Mouse (Mus musculus) forebrain, embryonic 14.5 days (tissue): ENCODE data around the gene Wdr47. TPM values are rescaled to one million over a fixed set of nuclear protein-coding genes. Genes with fewer than 3 reads are reported as not detected.
A peak's percentile ranks its signal among the peaks of the same experiment; 100 is the strongest.
"Not testable (repeated sequence)": the region's sequence is repeated elsewhere in the genome, so short reads cannot be mapped to it uniquely, and the experiment has no call there.

ENCODE experiments used
- ATAC-seq: fragments of 200-750 bp; cut with Nextera tagmentation; 2 replicates; pipeline ENCODE4 v1.8.0; 2017; ENCODE audit warnings: mild to moderate bottlenecking, moderate library complexity
- DNase-seq: peaks from one replicate; pipeline ENCODE4 v3.0.0-alpha.2; 2015; ENCODE audit warnings: low spot score
- H3K27ac ChIP-seq: fragments of 300-500 bp; sonication (generic); 2 replicates; pipeline ENCODE4 v1.5.1; 2014; ENCODE audit warnings: low read depth, mild to moderate bottlenecking, control low read depth, low read length, moderate library complexity
- H3K27me3 ChIP-seq: fragments of 300-500 bp; sonication (generic); replicated peaks from 2 replicates; pipeline ENCODE4 v1.6.1; 2014; ENCODE audit warnings: low read length, control low read depth, mixed read lengths; ENCODE audit not compliant: control insufficient read depth, insufficient read depth
- H3K36me3 ChIP-seq: fragments of 300-500 bp; sonication (generic); 2 replicates; pipeline ENCODE4 v1.6.1; 2014; ENCODE audit warnings: low read length, control low read depth; ENCODE audit not compliant: control insufficient read depth, insufficient read depth
- H3K4me1 ChIP-seq: fragments of 300-500 bp; sonication (generic); 2 replicates; pipeline ENCODE4 v1.6.1; 2014; ENCODE audit warnings: antibody characterized with exemption, low read length, control low read depth; ENCODE audit not compliant: control insufficient read depth, insufficient read depth
- H3K4me2 ChIP-seq: fragments of 300-500 bp; sonication (generic); 2 replicates; pipeline ENCODE4 v1.6.1; 2014; ENCODE audit warnings: mild to moderate bottlenecking, control low read depth, low read length
- H3K4me3 ChIP-seq: fragments of 300-500 bp; sonication (generic); 2 replicates; pipeline ENCODE4 v1.5.1; 2014; ENCODE audit warnings: low read depth, low read length, control low read depth
- H3K9ac ChIP-seq: fragments of 300-500 bp; sonication (generic); 2 replicates; pipeline ENCODE4 v1.6.1; 2014; ENCODE audit warnings: mild to moderate bottlenecking, low read length, control low read depth, moderate library complexity
- H3K9me3 ChIP-seq: fragments of 300-500 bp; sonication (generic); replicated peaks from 2 replicates; pipeline ENCODE4 v1.6.1; 2016; ENCODE audit warnings: low read length, control low read depth, mixed read lengths; ENCODE audit not compliant: control insufficient read depth
- WGBS: fragments of 180-500 bp; shearing (Covaris S2); extraction: QIAGEN DNeasy Blood & Tissue Kit; methylation state at CpG from one replicate; pipeline ENCODE4 v1.1.7; 2014; 5-methylcytosine and 5-hydroxymethylcytosine counted together
- polyA plus RNA-seq: library from polyadenylated mRNA; unstranded; fragments of >200 nt; fragmentation: Nextera tagmentation; extraction: Ambion mirVana; gene quantifications from 2 replicates; pipeline ENCODE4 v1.2.1, GENCODE M21; 2014

Wdr47 gene
- polyA plus RNA-seq, 1 experiment from 2014 or later: 87.8 TPM

DNA sequence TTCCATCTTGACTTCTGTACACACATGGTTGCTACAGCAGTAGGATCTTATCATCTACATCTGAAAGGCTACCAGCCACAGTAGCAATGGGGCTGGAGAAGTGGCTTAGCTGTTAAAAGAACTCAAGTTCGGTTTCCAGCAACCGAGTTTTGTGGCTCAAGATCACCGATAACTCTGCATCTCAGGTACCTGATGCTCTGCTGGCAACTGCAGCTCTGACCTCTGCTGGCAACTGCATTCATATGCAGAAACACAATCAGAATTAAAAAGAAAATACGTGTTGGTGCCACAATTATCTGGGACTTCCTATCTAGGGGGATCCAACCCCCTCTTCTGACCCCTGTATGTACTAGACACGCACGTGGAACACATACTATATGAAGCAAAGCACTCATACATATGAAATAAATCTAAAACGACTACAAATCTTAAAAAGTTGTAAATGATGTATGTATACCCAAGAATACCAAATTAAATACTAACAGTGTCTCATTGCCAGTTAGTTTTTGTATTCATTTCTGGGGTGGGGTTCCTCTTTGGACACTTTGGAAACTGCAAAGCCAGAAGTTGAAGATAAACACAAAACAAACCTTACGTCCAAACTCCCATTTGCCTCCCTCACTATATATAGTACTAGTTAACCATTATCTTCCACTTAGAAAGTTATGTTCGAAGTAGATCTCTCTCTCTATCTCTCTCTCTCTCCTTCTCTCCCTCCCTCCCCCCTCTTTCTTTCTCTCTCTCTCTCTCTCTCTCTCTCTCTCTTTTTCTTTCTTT lies 62.0 kb downstream of the Wdr47 start:
- Histone ChIP-seq H3K36me3 (no peaks in the 10 kb centered on the region), H3K9me3 (no peaks in the 10 kb centered on the region), H3K4me2 (peak overlapping the region; percentile 17), H3K4me3 (no peak overlapping the region), H3K4me1 (peaks cover 9% of the 10 kb centered on the region), H3K27ac (no peak overlapping the region), H3K9ac (no peak overlapping the region), H3K27me3 (no peaks in the 10 kb centered on the region)
- ATAC-seq: no peak
- WGBS: 22% methylated on average over 9 of the region's 9 CpGs
- peak; percentile 24 for DNase-seq

DNA sequence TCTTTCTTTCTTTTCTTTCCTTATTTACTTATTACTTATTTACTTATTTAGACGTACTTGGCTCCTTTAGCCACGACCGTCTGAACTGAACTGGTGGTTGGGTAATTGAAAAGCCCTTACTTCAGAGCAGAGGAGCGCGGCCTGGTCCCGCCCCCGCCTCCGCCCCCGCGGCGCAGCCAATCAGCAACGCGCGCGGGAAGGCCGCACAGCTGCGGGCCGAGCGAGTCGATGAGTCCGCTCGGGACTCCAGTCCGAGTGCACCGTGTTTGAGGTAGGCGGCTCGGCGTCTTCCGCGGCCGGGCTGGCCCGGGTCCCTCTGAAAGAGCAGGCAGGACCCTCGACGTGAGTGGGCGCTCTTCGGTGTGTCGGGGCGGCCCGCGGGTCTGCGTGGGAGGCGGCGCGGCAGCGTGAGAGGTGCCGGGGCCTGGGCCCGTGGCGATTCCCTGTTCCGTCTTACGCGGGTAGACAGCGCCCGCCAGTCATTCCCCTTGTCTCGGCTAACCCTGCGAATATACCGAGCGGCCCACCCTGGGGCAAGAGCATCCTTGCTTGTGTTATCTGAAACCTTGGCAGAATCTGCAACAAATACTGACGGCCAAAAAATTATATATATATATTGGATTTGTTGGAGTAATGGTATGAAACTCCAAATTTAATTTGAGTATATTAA lies 62.8 kb downstream of the Wdr47 start, which contains the start of gene Clcc1:
Clcc1 (plus strand) TSS at position 204 of the 670 bp plus-strand sequence.
- H3K9ac ChIP-seq: peak within 1 kb of the TSS; percentile 80
- peak; percentile 99 for ATAC-seq
- no peaks in the 10 kb centered on the region for H3K27me3 ChIP-seq
- H3K36me3 ChIP-seq: no peaks in the 10 kb centered on the region
- H3K4me2 ChIP-seq: peak within 1 kb of the TSS; percentile 65
- no peaks in the 10 kb centered on the region for H3K9me3 ChIP-seq
- under 1% methylated on average over 57 of the region's 57 CpGs for WGBS
- DNase-seq: peak; percentile 96
- peak within 1 kb of the TSS; percentile 81 for H3K27ac ChIP-seq
- peaks cover 9% of the 10 kb centered on the region for H3K4me1 ChIP-seq
- H3K4me3 ChIP-seq: peak within 1 kb of the TSS; percentile 60

DNA sequence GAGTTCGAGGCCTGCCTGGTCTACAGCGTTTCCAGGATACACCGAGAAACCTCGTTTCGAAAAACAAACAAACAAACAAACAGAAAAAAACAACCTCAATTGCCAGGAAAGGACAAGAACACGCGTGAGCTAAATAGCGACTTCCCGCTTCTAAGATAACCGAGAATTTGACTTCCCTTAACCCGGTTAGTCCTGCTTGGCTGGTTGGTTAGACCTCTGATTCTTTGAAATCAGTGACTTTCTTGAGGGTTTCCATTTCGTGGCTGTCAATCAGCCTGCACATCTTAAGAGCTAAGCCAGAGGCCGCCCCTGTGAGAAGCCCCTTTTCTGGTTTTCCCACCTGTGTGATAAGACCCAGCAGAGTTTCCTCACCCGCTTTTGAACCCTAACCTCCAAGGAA lies 63.5 kb downstream of the Wdr47 start:
- H3K36me3 ChIP-seq: no peaks in the 10 kb centered on the region; the same call in 1 of the 2 replicates
- no peak overlapping the region for H3K27ac ChIP-seq
- ATAC-seq: no peak
- 38% methylated on average over 14 of the region's 14 CpGs for WGBS
- H3K9me3 ChIP-seq: no peaks in the 10 kb centered on the region
- peak overlapping the region; percentile 80 for H3K9ac ChIP-seq
- no peak for DNase-seq
- peak overlapping the region; percentile 60 for H3K4me3 ChIP-seq
- peak overlapping the region; percentile 65 for H3K4me2 ChIP-seq
- H3K4me1 ChIP-seq: peaks cover 9% of the 10 kb centered on the region
- H3K27me3 ChIP-seq: no peaks in the 10 kb centered on the region

DNA sequence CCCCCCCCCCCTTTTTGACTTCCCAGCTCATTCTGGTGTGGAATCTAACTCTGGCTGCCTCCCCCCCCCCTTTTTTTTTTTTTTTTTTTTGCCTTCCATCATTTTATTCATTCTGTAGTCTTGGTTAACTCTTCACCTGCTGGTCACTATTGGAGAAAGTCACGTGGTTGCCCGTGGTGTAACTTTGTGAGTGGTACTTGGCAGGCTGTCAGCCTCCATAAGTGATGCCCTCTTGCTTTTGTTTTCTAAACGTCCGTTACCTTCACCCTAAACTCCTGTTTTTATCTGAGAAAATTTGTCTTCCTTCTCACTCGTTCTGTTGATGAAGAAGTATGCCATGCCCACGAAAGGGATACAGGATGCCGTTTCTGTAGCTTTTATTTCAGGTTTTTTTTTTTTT lies 64.4 kb downstream of the Wdr47 start:
- Histone ChIP-seq H3K27me3 (no peaks in the 10 kb centered on the region), H3K4me2 (no peak overlapping the region; the same call in 1 of the 2 replicates), H3K4me1 (peaks cover 9% of the 10 kb centered on the region), H3K36me3 (no peaks in the 10 kb centered on the region; the same call in 1 of the 2 replicates), H3K27ac (no peak overlapping the region), H3K9me3 (no peaks in the 10 kb centered on the region), H3K4me3 (no peak overlapping the region), H3K9ac (no peak overlapping the region)
- 75% methylated on average over 7 of the region's 7 CpGs for WGBS
- no peak for ATAC-seq
- no peak for DNase-seq

DNA sequence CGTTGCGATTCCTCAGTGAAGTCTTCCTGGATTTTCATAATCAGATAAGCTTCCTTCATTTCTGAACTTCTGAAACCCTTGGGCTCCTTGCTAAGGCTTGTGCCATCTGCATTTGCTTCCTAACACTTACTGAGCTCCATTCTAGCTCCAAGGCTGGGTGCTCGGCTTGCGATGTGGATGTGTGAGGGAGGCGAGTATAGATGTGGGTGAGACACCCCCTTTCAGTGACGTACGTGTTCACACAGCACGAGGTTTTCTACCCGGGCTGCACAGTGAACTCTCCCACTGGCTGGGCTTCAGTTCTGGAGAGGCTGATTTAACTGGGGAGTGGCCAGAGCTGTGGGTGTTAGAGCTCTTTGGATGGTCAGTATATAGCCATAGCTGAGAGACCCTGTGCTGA lies 67.5 kb downstream of the Wdr47 start:
- Histone ChIP-seq H3K4me1 (peaks cover 9% of the 10 kb centered on the region), H3K27me3 (no peaks in the 10 kb centered on the region), H3K4me2 (no peak overlapping the region), H3K27ac (no peak overlapping the region), H3K4me3 (no peak overlapping the region), H3K9ac (no peak overlapping the region), H3K9me3 (no peaks in the 10 kb centered on the region), H3K36me3 (peaks cover 20% of the 10 kb centered on the region)
- ATAC-seq: no peak
- DNase-seq: no peak
- 94% methylated on average over 9 of the region's 9 CpGs for WGBS

DNA sequence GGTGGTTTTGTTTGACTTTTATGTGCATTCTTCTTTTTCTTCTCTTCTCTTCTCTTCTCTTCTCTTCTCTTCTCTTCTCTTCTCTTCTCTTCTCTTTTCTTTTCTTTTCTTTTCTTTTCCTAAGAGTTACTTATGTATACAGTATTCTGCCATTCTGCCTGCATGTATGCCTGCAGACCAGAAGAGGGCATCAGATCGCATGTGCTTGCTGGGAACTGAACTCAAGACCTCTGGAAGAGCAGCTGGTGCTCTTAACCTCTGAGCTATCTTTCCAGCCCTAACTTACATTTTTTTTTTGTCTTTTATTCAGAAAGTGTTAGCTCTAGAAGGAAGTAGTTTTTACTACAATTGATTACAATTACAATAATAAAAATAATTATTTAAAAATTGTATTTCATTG lies 69.9 kb downstream of the Wdr47 start:
- DNase-seq (no peak), ATAC-seq (no peak)
- no peaks in the 10 kb centered on the region for H3K4me1 ChIP-seq
- H3K9ac ChIP-seq: no peak overlapping the region
- 75% methylated on average over 1 of the region's 1 CpGs for WGBS
- no peak overlapping the region for H3K4me2 ChIP-seq
- no peaks in the 10 kb centered on the region for H3K9me3 ChIP-seq
- H3K36me3 ChIP-seq: peaks cover 39% of the 10 kb centered on the region
- H3K27me3 ChIP-seq: no peaks in the 10 kb centered on the region
- no peak overlapping the region for H3K27ac ChIP-seq
- no peak overlapping the region for H3K4me3 ChIP-seq

DNA sequence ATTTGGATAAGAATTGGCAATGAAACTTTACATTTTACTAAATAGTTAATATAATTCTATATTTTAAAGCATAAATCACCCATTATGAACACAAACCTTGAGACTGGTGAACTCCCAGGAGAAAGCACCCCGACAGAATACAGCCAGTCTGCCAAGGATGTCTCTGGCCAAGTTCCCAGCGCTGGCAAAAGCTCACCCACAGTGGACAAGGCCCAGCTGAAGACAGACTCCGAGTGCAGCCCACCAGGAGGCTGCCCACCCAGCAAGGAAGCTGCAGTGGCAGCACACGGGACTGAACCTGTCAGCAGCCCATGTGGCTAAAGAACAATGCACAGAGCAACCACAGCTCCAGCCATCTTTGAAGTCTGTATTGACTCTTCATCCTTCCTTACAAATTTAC lies 85.5 kb downstream of the Wdr47 start:
- Histone ChIP-seq H3K27ac (no peak overlapping the region), H3K4me1 (no peaks in the 10 kb centered on the region), H3K4me2 (no peak overlapping the region), H3K36me3 (peaks cover 87% of the 10 kb centered on the region), H3K4me3 (no peak overlapping the region), H3K9me3 (no peaks in the 10 kb centered on the region), H3K27me3 (no peaks in the 10 kb centered on the region), H3K9ac (no peak overlapping the region)
- 73% methylated on average over 4 of the region's 4 CpGs for WGBS
- no peak for DNase-seq
- ATAC-seq: no peak

DNA sequence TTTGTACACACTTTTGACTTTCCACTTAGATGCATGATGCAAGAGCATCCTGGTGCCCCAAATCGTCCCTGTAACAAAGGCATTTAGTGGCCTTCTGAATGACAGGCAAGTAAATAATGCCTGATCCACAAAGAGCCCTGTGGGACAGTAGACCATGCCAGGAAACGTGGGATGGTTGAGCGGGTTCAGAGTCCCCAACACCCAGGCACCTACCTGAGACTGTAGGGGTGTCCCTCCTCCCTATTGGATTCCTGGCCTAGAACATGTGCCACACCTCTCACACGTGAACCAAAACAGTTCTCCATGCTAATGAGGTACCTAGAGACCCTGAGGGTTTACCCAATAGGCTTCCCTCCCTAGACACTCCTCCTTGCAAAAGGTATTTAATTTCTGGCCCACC lies 89.9 kb downstream of the Wdr47 start:
- Histone ChIP-seq H3K9me3 (no peaks in the 10 kb centered on the region), H3K27ac (no peak overlapping the region), H3K4me2 (no peak overlapping the region), H3K4me1 (no peaks in the 10 kb centered on the region), H3K9ac (no peak overlapping the region), H3K4me3 (no peak overlapping the region), H3K36me3 (peaks cover 90% of the 10 kb centered on the region), H3K27me3 (no peaks in the 10 kb centered on the region)
- DNase-seq (no peak), ATAC-seq (no peak)
- WGBS: 76% methylated on average over 4 of the region's 4 CpGs

DNA sequence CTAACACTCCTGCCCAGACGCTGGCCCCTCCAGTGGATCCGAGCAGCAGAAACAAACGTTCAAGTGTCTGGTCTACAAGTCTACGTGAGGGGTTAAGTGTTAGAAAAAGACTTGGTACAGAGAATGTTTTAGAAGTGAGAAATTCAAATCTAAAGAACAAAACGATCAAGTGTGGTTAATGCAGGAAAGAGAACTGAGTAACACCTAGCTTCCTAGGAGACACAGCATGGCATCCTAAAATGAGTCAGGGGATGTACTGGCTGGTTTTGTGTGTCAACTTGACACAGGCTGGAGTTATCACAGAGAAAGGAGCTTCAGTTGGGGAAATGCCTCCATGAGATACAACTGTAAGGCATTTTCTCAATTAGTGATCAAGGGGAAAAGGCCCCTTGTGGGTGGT lies 92.5 kb downstream of the Wdr47 start:
- not testable (repeated sequence) for DNase-seq, H3K4me3 ChIP-seq, H3K27me3 ChIP-seq, ATAC-seq, H3K9me3 ChIP-seq, H3K4me2 ChIP-seq, H3K27ac ChIP-seq, H3K9ac ChIP-seq, H3K4me1 ChIP-seq
- H3K36me3 ChIP-seq: peaks cover 82% of the 10 kb centered on the region
- WGBS: 93% methylated on average over 5 of the region's 5 CpGs
